Mouse (Mus musculus) frontal cortex, postnatal 14 days (tissue): ENCODE measurements around the gene Chst5.
"Not testable (repeated sequence)": the region's sequence is repeated elsewhere in the genome, so short reads cannot be mapped to it uniquely, and the experiment has no call there.

Experiments used
- DNase-seq, 2 experiments: peaks; one replicate each; pipeline ENCODE4 v3.0.0; 2022; ENCODE audit warnings: low spot score in 2 of 2

Chst5 gene

DNA sequence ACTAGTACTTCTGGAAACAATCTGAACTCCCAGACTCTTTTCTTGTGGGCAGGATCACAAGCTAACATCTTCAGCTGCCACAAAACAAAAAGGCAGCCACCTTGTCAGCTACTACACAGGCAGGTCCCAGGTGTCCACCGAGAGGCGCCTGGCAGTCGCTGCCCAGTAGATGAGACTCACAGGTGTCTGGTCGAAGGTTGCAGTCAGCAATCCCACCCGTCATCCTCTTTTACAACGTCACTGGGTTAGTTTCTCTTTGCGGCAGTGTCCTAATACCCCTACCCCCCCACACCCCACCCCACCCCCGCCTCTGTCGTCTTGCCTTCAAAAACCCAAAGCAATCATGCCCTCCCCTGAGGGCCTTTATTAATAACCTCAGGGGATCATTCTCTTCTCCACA lies 34.5 kb downstream of the Chst5 start:
- DNase-seq = no peak

DNA sequence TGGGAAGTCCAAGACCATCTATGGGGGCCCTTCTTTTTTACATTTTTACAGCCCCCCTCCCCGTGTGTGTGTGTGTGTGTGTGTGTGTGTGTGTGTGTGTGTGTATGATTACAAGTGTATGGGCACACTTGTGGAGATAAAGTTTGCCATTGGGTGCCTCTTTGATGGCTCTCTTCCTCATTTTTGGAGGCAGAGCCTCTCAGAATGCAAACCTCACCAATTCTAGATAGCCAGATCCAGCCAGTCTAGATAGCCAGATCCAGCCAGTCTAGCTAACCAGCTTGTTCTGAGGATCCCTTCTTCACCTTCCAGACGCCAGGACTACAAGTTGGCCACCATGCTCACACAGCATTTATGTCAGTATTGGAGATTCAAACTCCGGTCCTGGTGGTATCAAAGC lies 39.0 kb downstream of the Chst5 start:
- DNase-seq = no peak

DNA sequence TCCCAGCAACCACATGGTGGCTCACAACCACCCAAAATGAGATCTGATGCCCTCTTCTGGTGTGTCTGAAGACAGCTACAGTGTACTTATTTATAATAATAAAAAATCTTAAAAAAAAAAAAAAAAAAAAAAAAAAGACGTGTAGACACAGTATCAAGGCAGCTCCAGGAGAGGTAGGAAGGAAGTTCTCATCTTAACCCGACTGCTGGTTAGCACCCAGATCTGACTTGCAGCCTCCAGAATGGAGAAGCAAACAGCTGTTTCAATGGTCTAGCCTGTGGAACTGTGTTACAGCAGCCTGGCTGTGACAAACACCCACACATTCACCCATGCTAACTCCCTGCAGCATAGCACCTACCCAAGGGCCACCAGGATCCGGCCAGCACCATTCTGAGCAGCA lies 39.9 kb downstream of the Chst5 start:
- no peak for DNase-seq

DNA sequence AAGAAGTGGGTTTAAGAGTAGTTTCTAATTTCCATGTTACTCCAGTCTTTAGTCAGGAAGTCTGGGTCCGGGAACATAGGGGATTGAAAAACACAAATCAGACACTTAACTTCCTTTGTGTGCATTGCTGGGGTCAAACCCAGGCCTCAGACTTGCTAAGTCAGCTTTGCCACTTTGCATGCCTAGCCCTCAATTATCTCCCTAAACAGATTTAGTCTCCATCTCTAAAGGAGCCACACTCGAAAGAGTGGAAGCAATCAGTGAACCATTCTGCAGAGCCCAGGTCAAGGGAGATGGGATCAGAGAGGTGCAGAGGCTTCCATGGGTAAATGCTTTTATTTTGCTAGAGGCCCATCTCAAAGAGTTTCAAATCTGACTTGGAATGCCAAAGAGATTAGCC lies 41.6 kb downstream of the Chst5 start:
- DNase-seq = no peak

DNA sequence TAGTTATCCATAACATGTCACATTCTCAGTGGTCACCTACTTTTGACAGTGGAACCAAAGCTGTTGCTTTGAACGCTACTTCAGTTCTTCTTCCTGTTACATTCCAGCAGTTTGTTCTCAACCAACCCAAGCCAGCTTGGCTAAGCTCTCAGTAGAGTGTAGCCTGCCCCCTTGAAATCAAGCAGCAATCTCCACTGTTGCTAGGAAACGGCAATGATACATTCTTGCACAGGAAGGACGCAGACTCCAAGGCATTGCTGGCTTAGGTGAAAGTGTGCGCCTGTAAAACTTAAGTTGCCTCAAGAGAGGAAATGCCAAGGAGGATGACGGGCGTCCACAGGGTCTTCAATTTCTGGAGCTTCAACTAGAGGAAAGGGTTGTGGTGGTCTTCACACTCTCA lies 44.4 kb downstream of the Chst5 start:
- no peak for DNase-seq

DNA sequence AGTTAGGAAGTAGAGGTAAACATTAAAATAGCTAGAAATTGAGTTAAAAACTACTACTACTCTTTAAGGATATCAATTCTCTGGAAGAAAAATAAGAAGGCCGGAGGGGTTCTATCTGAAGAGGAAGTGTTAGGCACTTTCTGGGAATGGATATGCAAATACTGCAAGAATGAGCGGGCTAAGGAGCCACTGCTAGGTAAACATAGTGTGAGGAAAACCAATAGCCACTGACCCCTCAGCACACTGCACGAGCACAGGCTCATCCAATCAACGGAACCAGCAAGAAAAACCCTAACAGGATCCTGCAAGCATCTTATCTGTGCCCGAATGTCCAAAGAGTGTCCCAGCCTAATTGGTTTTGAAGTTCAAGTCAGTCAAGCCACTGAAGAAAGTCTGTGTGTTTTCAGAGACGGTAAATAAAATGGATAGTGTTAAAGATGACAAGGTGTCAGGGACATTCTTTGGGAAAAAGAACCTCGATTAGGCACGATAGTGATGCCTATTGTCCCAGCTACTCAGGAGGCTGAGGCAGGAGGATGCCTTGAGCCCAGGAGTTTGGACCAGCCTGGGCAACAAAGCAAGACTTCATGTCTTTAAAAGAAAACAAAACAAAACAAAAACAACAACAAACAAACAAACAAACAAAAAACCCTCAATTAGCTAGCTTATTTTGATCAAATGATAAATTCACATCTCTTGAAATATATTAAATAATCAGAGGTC lies 45.0 kb downstream of the Chst5 start:
- DNase-seq = no peak

DNA sequence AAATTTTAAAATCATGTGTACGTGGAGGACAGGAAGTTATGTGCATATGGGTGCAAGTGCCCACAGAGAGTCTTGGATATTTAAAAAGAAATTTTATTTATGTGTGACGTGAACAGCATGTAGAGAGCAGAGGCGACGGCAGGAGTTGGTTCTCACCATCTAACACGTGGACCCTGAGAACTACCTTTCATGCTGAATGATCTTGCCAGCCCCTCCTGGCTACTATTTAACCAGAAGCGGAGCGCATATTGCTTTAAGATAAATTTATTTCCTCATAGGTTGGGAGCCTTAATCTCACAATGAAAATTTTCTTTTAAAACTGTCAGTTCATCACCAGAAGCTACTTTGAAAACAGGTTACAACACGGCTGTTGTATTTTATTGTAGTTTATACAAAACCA lies 45.6 kb downstream of the Chst5 start:
- no peak for DNase-seq

DNA sequence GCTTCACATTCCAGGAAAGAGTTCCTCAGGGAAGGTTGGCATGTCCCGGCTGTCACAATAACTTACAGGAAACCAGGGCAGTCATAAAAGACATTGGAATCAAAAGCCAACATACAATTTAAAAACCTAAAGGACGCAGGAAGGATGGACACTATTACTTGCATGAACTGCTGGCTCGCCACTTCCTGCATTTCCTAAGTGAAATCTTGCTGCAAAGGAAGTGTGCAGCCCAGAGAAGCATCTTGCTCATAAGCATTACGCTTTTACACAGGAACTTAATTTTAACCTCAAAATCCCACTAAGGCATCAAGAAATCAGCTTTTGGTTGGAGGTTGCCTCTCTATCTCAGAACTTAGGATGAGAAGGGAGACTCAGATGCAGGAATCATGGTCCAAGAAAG lies 47.0 kb downstream of the Chst5 start:
- DNase-seq = no peak

DNA sequence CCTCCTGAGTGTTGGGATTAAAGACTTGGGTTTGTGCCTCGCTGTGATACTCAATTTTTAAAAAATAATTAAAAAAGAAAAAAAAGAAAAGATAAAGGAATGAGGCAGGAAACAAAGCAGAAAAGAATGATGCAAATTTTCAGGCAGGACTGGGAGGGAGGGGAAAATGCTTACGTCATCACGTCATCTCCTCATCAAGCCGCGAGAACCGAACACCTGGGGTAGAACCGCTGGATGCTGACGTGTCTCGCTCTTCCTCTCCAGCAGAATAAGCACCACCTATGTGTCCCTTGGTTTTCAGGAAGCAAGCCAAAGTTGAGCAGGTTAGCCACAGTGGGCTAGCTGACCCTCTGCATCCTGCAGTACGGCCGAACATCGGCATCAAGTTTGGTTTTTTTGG lies 54.3 kb downstream of the Chst5 start:
- no peak for DNase-seq

DNA sequence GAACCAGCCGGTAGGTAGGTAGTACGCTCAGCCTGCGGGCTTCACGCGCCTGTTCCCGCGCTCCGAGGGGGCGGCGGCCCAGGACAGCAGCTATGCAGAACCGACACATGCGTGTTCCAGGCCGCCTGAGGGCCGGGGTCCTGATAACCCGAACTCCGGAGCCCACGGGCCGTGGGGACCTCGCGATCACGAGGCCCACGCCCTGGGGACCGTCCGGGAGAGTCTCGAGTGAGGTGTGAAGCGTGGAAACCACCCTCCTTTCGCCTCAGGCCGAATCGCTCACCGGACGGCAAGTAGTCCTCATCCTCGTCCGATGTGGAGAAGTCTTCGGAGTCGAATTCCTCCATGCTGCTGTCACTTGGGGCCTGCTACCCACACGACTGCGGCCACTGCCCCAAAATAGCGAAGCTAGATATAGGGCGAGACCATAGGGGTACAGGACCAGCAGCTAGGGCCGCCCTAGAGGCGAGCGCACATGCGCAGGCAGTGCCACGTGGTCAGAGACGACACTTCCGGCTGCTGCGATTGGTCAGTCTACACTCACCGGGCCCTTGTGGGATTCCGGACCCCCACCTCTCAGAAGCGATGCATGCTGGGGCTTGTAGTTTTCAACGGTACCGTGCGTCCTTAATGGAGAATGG lies 56.3 kb downstream of the Chst5 start, which contains the start of gene Cfdp1:
TSS of gene Cfdp1 (minus strand) at position 431 of the 641 bp plus-strand sequence.
- peak; percentile 92 to 94 for DNase-seq

DNA sequence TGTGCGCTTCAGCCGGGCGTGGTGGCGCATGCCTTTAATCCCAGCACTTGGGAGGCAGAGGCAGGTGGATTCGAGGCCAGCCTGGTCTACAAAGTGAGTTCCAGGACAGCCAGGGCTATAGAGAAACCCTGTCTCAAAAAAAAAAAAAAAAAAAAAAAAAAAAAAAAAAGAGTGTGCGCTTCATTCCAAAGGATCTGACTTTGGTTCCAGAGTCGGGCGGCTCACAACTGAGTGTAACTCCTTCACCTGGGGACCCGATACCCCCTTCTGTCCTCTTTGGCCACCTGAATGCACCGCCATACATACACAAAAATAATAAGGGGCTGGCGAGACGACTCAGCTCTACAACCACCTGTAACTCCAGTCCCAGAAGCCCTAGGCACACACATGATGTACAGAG lies 57.0 kb downstream of the Chst5 start:
- not testable (repeated sequence) for DNase-seq

DNA sequence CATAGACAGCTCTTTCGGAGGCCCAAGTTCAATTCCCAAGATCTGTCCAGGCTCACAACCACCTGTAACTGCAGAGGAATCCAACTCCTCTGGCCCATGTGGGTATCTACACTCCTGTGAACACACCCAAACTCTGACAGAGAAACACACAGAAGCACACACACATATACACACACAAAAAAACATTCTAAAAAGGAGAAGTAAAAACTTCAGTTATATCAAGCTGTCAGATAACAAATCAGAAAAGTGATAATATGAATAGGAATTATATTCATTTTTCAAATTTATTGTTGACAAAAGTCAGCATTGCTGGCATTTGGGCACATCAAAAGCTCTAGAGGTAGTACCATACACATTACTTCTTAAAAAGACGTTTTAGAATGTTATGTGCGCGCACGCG lies 63.5 kb downstream of the Chst5 start:
- no peak for DNase-seq
